Mouse (Mus musculus): ENCODE results near the gene C9orf72. TPM values are rescaled to one million over a fixed set of nuclear protein-coding genes. Genes with fewer than 3 reads are reported as not detected.

C9orf72 gene
- polyA plus RNA-seq, 1 experiment = 3.5 TPM

DNA sequence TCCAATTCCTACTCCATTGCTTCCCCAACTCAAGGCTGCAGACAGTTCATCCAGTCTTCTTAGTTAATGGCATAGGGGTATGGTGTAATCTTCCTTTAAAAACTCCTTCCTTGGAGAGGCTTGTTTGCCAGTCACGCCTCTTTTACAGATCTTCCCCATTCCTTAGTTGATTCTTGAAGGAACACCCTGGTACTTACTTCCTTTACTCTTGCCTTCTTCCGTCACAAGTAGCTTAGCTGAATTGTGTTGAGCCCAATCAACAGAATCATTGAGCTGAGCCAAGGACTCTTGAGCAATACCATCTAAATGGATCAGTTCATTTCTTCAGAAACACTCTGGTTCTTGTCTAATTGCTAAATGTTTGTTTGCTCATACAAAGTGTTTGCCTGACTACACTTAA is 60.7 kb downstream of the C9orf72 start:
- H3K27me3 ChIP-seq (ENCODE audit: control insufficient read depth, insufficient read depth, low read length) = no peaks in the 10 kb centered on the region
- no peaks in the 10 kb centered on the region for H3K36me3 ChIP-seq (ENCODE audit: control insufficient read depth, insufficient read depth, low read length)
- no peak for TF ChIP-seq CTCF (IDR thresholded peaks at IDR 0.05; ENCODE audit: extremely low read depth, insufficient read depth, insufficient read length, insufficient replicate concordance)
- no peak for TF ChIP-seq POLR2A (IDR thresholded peaks at IDR 0.05; ENCODE audit: low read depth, low read length)
- WGBS = 90% methylated on average over 2 of the region's 2 CpGs
- H3K27ac ChIP-seq (ENCODE audit: insufficient read depth, low read length) = no peak overlapping the region
- no peaks in the 10 kb centered on the region for H3K4me1 ChIP-seq (ENCODE audit: control insufficient read depth, insufficient read depth, insufficient read length)
- no peak overlapping the region for H3K4me3 ChIP-seq (ENCODE audit: extremely low read depth, insufficient read depth, insufficient read length)
- no peak for DNase-seq (ENCODE audit: low read depth in 1 of 2, low spot score in 2 of 2)

GRCm38 (mm10) chr4:35157815-35158214 is 68.2 kb downstream of the C9orf72 start:
- 47% methylated on average over 11 of the region's 11 CpGs for WGBS
- Histone ChIP-seq H3K4me1 (ENCODE audit: control insufficient read depth, insufficient read depth, insufficient read length) (no peaks in the 10 kb centered on the region), H3K27me3 (ENCODE audit: control insufficient read depth, insufficient read depth, low read length) (no peaks in the 10 kb centered on the region), H3K4me3 (ENCODE audit: extremely low read depth, insufficient read depth, insufficient read length) (no peak overlapping the region), H3K27ac (ENCODE audit: insufficient read depth, low read length) (no peak overlapping the region), H3K36me3 (ENCODE audit: control insufficient read depth, insufficient read depth, low read length) (no peaks in the 10 kb centered on the region)
- no peak for TF ChIP-seq POLR2A (IDR thresholded peaks at IDR 0.05; ENCODE audit: low read depth, low read length)
- no peak for TF ChIP-seq CTCF (IDR thresholded peaks at IDR 0.05; ENCODE audit: extremely low read depth, insufficient read depth, insufficient read length, insufficient replicate concordance)
- no peak for DNase-seq (ENCODE audit: low read depth in 1 of 2, low spot score in 2 of 2)

- Histone ChIP-seq H3K27me3 (ENCODE audit: control insufficient read depth, insufficient read depth, low read length) (no peaks in the 10 kb centered on the region), H3K4me1 (ENCODE audit: control insufficient read depth, insufficient read depth, insufficient read length) (no peaks in the 10 kb centered on the region), H3K36me3 (ENCODE audit: control insufficient read depth, insufficient read depth, low read length) (no peaks in the 10 kb centered on the region), H3K4me3 (ENCODE audit: extremely low read depth, insufficient read depth, insufficient read length) (peak within 1 kb of the TSS; percentile 88), H3K27ac (ENCODE audit: insufficient read depth, low read length) (peak within 1 kb of the TSS; percentile 64)
- under 1% methylated on average over 50 of the region's 50 CpGs for WGBS
- peak; percentile 68 to 89 for DNase-seq (ENCODE audit: low read depth in 1 of 2, low spot score in 2 of 2)
- TF ChIP-seq CTCF (IDR thresholded peaks at IDR 0.05; ENCODE audit: extremely low read depth, insufficient read depth, insufficient read length, insufficient replicate concordance) = peak; percentile 93
- TF ChIP-seq POLR2A (IDR thresholded peaks at IDR 0.05; ENCODE audit: low read depth, low read length) = no peak
These were observed 69.0 kb downstream of the C9orf72 start, which contains the start of gene Mob3b for GRCm38 (mm10) chr4:35156751-35157611. Mob3b (minus strand) TSS chr4:35157484.

- no peak for TF ChIP-seq CTCF (IDR thresholded peaks at IDR 0.05; ENCODE audit: extremely low read depth, insufficient read depth, insufficient read length, insufficient replicate concordance)
- Histone ChIP-seq H3K4me1 (ENCODE audit: control insufficient read depth, insufficient read depth, insufficient read length) (no peaks in the 10 kb centered on the region), H3K27me3 (ENCODE audit: control insufficient read depth, insufficient read depth, low read length) (no peaks in the 10 kb centered on the region), H3K36me3 (ENCODE audit: control insufficient read depth, insufficient read depth, low read length) (no peaks in the 10 kb centered on the region), H3K27ac (ENCODE audit: insufficient read depth, low read length) (peak overlapping the region; percentile 64), H3K4me3 (ENCODE audit: extremely low read depth, insufficient read depth, insufficient read length) (peak overlapping the region; percentile 88)
- under 1% methylated on average over 26 of the region's 26 CpGs for WGBS
- DNase-seq (ENCODE audit: low read depth in 1 of 2, low spot score in 2 of 2) = peak in 1 of 2 experiments; percentile 55
These were observed 69.8 kb downstream of the C9orf72 start for GRCm38 (mm10) chr4:35156149-35156611.

DNA sequence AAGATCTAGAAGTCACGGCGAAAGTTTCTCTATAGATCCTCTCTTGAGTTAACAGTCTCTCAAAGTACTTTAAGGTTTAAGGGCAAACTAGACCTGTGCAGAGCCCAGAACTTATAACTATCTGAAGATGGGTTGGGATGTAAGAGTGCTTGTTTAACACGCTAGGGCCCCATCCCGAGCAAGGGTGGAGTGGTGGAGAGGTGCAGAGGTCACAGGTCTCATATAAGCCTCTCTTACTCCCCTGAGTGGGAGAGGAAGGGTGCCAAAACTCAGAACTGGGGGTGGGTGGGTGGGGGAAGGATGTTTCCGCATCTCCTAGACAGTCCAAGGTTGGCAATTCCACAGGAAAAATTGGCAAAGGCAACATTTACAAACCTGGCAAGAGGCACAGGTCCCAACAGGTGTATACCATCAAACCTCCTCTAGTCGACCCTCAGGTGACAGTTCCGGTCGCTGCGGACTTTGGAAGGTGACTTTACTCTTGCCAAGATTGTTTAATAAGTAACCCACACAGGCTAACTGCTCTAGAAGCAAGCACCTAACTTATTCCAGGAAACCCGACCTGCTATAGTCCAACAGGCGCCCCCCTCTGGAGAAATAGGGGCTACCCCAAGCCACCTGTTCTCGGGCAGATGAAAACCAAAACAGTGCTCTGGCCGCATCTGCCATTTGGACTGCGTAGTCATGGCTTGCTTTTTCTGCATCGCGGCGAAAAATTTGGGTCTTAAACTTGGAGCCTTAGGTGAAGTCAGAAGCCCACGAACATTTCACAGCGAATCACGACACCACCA is 70.6 kb downstream of the C9orf72 start:
- Histone ChIP-seq H3K36me3 (ENCODE audit: control insufficient read depth, insufficient read depth, low read length) (no peaks in the 10 kb centered on the region), H3K4me3 (ENCODE audit: extremely low read depth, insufficient read depth, insufficient read length) (peak overlapping the region; percentile 88), H3K4me1 (ENCODE audit: control insufficient read depth, insufficient read depth, insufficient read length) (no peaks in the 10 kb centered on the region), H3K27me3 (ENCODE audit: control insufficient read depth, insufficient read depth, low read length) (no peaks in the 10 kb centered on the region), H3K27ac (ENCODE audit: insufficient read depth, low read length) (peak overlapping the region; percentile 64)
- DNase-seq (ENCODE audit: low read depth in 1 of 2, low spot score in 2 of 2) = peak in 1 of 2 experiments; percentile 63
- TF ChIP-seq CTCF (IDR thresholded peaks at IDR 0.05; ENCODE audit: extremely low read depth, insufficient read depth, insufficient read length, insufficient replicate concordance) (no peak; the same call in 1 of the 2 replicates), POLR2A (IDR thresholded peaks at IDR 0.05; ENCODE audit: low read depth, low read length) (no peak)
- WGBS = 29% methylated on average over 20 of the region's 20 CpGs

DNA sequence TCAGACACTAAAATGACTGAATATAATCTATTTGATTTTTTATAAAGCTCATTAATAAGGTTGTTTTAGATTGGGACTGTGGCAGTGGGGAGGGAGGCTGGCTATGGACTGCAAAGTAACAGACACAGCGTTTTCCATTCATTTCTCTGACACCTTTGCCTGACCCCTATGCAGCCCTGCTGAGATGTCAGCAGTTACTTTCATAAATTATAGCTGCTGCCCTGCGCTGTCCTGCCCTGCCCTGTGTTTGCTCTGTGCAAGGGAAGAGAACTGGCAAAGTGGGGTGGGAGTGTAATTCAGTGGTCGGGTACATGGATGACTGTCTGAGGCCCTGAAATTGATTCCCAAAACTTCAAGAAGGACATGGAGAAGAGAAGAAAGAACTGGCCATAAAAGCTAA is 71.9 kb downstream of the C9orf72 start:
- no peak for DNase-seq (ENCODE audit: low read depth in 1 of 2, low spot score in 2 of 2)
- TF ChIP-seq CTCF (IDR thresholded peaks at IDR 0.05; ENCODE audit: extremely low read depth, insufficient read depth, insufficient read length, insufficient replicate concordance) (no peak), POLR2A (IDR thresholded peaks at IDR 0.05; ENCODE audit: low read depth, low read length) (no peak)
- Histone ChIP-seq H3K27ac (ENCODE audit: insufficient read depth, low read length) (no peak overlapping the region), H3K4me3 (ENCODE audit: extremely low read depth, insufficient read depth, insufficient read length) (no peak overlapping the region), H3K4me1 (ENCODE audit: control insufficient read depth, insufficient read depth, insufficient read length) (no peaks in the 10 kb centered on the region), H3K27me3 (ENCODE audit: control insufficient read depth, insufficient read depth, low read length) (no peaks in the 10 kb centered on the region), H3K36me3 (ENCODE audit: control insufficient read depth, insufficient read depth, low read length) (no peaks in the 10 kb centered on the region)
- WGBS = 88% methylated on average over 3 of the region's 3 CpGs

All from spleen, adult 2 months (tissue).